Mouse (Mus musculus): Measurements from ENCODE around the gene Iqsec3.

The Iqsec3 gene

GRCm38 (mm10) chr6:121454549-121455494 is 18.7 kb downstream of the Iqsec3 start:
- no peak for DNase-seq (ENCODE audit: low spot score in 2 of 2)

DNA sequence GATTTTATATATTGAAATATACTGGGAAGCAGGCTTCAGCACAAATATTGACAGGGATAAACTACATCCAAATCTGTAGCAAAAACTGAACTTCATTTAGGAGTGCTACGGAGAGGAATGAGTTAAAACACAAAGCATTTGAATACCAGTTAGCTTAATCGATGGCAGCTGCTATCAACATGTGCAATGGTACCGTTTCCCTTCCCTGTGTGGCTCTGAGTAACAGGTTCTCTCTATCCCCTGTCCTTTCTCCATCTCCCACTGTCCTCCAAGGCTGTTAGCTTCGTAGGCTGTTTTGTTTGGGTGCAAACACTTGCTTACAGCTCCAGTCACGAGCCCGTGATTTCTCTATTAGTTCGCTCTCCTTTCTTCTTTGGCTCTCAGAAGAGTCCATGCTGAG is 19.7 kb downstream of the Iqsec3 start:
- DNase-seq (ENCODE audit: low spot score in 2 of 2), result no peak

- no peak for DNase-seq (ENCODE audit: low spot score in 2 of 2)
These were observed 21.8 kb downstream of the Iqsec3 start for GRCm38 (mm10) chr6:121451703-121452102.

GRCm38 (mm10) chr6:121440696-121441220 is 32.7 kb downstream of the Iqsec3 start:
- DNase-seq (ENCODE audit: low spot score in 2 of 2), result no peak

DNA sequence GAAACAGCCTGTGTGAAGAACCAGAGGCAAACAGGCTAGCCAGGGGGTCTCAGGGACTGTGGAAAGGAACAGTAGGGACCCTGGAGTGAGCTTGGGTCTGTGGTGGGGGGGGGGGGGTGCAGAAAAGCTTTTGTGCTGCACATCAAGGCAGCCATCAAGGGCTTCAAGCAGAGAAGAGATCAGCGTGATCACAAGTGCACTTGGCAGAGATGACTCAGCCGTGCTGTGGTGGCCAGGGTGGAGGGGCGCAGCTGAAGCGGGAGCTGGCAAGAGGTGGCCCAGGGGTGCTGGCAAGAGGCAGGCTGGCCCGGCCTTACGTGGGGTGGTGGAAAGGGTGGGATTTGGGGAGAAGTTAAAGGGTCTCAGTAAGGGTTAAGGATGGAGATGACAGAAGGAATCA is 48.6 kb downstream of the Iqsec3 start:
- no peak for DNase-seq (ENCODE audit: low spot score in 2 of 2)

DNA sequence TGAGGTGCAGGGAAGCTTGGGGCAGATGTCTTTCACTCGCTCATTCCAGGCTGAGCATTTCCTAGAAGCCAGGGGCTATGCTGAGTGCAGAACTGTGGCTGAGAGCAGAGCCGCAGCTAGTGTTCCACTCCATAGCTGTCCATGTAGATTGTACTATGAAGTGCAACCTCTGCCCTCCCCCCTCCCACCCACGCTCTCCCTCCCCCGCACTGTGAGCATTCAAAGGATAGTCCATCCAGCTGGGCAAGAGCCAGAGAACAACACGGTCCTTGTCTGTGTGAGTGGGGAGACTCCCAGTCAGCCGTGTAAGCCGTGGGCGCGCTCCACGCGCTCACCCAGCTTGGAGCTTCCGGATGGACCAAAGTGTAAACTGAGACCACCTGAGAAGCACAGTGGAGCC is 49.1 kb downstream of the Iqsec3 start:
- no peak for DNase-seq (ENCODE audit: low spot score in 2 of 2)

DNA sequence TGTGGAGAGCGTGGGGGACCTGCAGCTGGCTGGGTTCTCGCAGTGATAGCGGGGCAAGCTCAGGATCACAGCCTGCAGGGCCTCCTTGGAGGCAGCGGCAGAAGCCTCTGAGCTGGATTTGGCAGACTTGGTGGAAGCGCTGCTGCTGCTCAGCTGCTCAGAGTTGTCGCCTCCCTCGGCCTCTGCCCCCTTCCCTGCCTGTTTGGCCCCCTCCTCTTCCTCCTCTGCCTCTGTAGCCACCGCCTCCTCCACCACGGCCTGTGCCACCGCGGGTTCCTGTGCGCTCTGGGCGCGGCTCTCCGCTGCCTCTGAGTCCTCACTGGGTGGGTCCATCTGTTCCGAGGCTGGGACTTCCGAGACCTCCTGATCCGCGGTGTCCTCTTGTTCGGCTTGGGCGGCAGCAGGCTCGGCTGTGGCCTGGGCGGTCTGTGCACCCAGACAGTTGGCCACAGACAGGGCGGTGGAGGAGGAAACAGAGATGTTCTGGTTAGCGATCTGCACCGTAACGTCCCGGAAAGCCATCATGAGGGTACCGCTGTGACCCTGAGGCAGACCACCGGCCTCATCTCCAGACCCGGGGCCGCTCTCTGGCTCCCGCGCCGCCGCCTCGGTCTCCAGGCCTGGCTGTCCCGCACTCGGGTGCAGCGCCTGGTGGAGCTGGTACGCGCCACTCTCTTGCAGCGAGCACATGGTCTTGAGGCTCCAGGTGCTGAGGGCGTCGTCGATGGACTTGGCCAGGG is 60.8 kb downstream of the Iqsec3 start:
- no peak for DNase-seq (ENCODE audit: low spot score in 2 of 2)

DNA sequence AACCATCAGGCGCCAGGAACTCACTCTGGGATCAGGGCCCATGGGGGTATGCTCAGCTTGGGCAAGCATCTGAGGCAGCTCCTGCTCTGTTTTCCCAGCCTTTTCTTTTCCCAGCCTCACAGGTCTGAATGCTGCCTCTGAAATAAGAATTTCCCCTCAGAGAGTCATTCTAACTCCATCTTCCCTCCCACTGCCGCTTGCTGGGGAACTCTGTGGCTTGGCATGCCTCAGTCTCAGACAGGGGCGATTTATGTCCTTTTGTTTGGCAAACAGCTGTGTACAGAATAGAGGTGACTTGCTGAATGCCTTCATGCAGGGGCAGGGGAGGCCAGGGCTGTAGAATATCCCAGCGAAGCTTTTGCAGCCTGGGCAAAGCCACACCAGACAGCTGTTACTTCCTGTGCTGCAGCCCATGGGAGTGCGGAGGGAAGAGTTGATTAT is 65.9 kb downstream of the Iqsec3 start:
- DNase-seq (ENCODE audit: low spot score in 2 of 2), result no peak

GRCm38 (mm10) chr6:121405311-121405710 is 68.2 kb downstream of the Iqsec3 start:
- DNase-seq (ENCODE audit: low spot score in 2 of 2), result no peak

- DNase-seq (ENCODE audit: low spot score in 2 of 2), result no peak
These were observed 70.7 kb downstream of the Iqsec3 start for GRCm38 (mm10) chr6:121402661-121403244.

- DNase-seq (ENCODE audit: low spot score in 2 of 2), result no peak
These were observed 71.4 kb downstream of the Iqsec3 start for GRCm38 (mm10) chr6:121401826-121402660.

- no peak for DNase-seq (ENCODE audit: low spot score in 2 of 2)
These were observed 72.3 kb downstream of the Iqsec3 start for GRCm38 (mm10) chr6:121401140-121401539.

DNA sequence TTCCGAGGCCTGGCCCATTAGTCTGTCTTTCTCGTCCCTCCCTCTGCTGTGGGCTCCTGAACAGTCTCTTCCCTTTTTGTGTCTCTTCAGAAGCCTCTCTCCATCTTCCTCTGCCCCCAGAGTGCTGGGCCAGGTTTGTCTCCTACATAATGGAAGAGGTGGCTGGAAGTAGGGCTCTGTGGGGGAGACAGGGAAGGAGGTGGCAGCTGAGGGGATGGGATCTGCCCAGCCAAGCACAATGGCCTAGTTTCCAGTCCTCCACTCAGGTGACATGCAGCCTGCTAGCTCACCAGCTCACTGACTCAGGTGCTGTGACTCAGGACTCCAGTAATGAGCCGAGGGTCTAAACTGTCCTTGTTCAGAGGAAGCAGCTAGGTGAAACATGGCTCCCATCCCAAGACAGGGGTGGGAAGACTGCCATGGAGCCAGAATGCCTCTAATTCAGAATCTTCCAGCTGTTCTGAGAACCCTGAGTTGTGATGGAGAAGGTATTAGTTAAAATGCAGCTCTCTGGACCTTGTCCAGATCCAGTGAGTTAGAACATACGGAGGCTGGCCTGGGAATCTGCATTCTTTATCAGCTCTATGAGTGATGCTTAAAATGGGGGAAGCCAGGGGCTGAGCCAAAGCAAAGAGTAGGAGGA is 80.7 kb downstream of the Iqsec3 start:
- no peak for DNase-seq (ENCODE audit: low spot score in 2 of 2)

- DNase-seq (ENCODE audit: low spot score in 2 of 2), result no peak
These were observed 88.1 kb downstream of the Iqsec3 start for GRCm38 (mm10) chr6:121385397-121385796.

DNA sequence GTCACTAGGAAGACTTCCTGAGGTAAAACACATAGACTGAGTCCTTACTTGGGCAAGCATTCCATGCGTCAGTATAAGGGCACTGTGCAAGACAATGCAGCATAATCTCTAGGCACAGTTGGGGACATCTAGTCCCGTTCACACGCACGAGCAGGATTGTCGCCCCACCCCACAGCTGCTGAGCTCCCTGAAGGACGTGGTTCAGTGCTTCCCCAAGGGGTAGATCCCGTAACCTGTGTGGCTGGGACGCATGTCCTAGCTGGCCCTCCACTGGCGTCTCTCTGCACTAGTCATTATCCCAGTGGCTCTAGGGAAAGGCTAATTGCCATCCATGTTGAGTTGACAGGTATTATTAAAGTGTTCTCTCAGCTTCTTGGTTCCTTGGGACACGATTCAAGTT is 91.4 kb downstream of the Iqsec3 start:
- DNase-seq (ENCODE audit: low spot score in 2 of 2), result no peak

- DNase-seq (ENCODE audit: low spot score in 2 of 2), result no peak
These were observed 92.9 kb downstream of the Iqsec3 start for GRCm38 (mm10) chr6:121380576-121380975.

- DNase-seq (ENCODE audit: low spot score in 2 of 2), result no peak
These were observed 95.2 kb downstream of the Iqsec3 start for GRCm38 (mm10) chr6:121378256-121378655.

GRCm38 (mm10) chr6:121376159-121376558 is 97.3 kb downstream of the Iqsec3 start:
- DNase-seq (ENCODE audit: low spot score in 2 of 2), result no peak

- DNase-seq (ENCODE audit: low spot score in 2 of 2), result no peak
These were observed 102.1 kb downstream of the Iqsec3 start for GRCm38 (mm10) chr6:121371197-121371980.

- no peak for DNase-seq (ENCODE audit: low spot score in 2 of 2)
These were observed 106.4 kb downstream of the Iqsec3 start for GRCm38 (mm10) chr6:121367099-121367498.
